In the genomic region with DNA sequence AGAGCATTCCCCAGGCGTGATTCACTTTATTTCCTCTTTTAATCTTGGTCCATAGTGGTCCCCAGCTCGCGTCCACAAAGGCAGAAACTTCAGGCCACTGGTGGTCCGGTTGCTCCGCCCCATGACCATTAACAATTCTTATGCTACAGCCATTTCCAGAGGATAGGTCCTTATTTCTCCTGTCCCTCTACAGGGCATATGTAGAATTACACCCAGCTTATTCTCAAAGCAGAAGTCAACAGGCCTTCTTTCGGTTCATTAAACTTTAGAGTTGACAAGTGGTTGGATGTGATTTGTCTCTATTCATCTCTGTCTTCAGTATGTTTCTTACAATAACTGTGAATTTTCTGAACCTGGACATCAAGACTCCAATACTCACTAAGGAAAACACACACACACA, we compare ENCODE assay signal across 14 mouse cellular contexts.
DNase-seq lines count a peak whose midpoint lies in the region; ATAC-seq and TF ChIP-seq lines count a peak whose summit lies in the region.
"Had no signal": no experiment of that assay in that cellular context is flagged by ENCODE, and none has a peak within 500 bp of the region (broad histone marks: within the 10 kb centered on the region; RNA-seq: fewer than 3 reads in every experiment).

No protein-coding gene starts in this region.

- TF ChIP-seq CTCF in heart, postnatal 0 days (IDR thresholded peaks at IDR 0.05; ENCODE audit: low read depth), result peak; percentile 33
- TF ChIP-seq CTCF in lung, embryonic 14.5 days (IDR thresholded peaks at IDR 0.05; ENCODE audit: low read depth), result peak; percentile 54
- TF ChIP-seq CTCF in MEL (IDR thresholded peaks at IDR 0.05 in 2 of 3, conservative IDR thresholded peaks at IDR 0.05 in 1 of 3; ENCODE audit: control insufficient read depth in 1 of 3, insufficient read depth in 1 of 3, low read depth in 2 of 3, low read length in 3 of 3, poor library complexity in 1 of 3, severe bottlenecking in 1 of 3), result peak in 1 of 3 experiments; percentile 18; a peak in 2 of 6 replicates

- no peak for TF ChIP-seq EP300 in heart, postnatal 0 days (IDR thresholded peaks at IDR 0.05; ENCODE audit: low read depth)
- no peak for TF ChIP-seq EP300 in MEL (IDR thresholded peaks at IDR 0.05; ENCODE audit: low read depth in 1 of 2, low read length in 2 of 2)

- no peak overlapping the region for H3K4me3 ChIP-seq in heart, postnatal 0 days (ENCODE audit: low read depth, low read length)
- no peak overlapping the region for H3K4me3 ChIP-seq in heart, embryonic 11.5 days (ENCODE audit: low read depth, low read length)
- H3K4me3 ChIP-seq in lung, embryonic 14.5 days (ENCODE audit: low read depth, low read length), result no peak overlapping the region
- no peak overlapping the region for H3K4me3 ChIP-seq in MEL (ENCODE audit: control insufficient read depth in 1 of 2, insufficient read depth in 1 of 2, low read depth in 2 of 2, low read length in 2 of 2)
- H3K4me3 ChIP-seq: limb, embryonic 13.5 days; stomach, embryonic 15.5 days had no signal

- no peak; the same call in 1 of the 2 replicates for TF ChIP-seq RAD21 in MEL (IDR thresholded peaks at IDR 0.05; ENCODE audit: low read depth, low read length)

- no peak for ATAC-seq in heart, postnatal 0 days (ENCODE audit: insufficient read depth, low read depth)
- ATAC-seq in heart, embryonic 11.5 days (replicated peaks; ENCODE audit: insufficient number of reproducible peaks, low FRiP score, low TSS enrichment), result no peak
- no peak for ATAC-seq in lung, embryonic 14.5 days (ENCODE audit: insufficient read depth)

- DNase-seq in heart, postnatal 0 days (ENCODE audit: low spot score), result no peak
- no peak for DNase-seq in lung, embryonic 14.5 days
- DNase-seq in lung, postnatal 14 days, result no peak
- DNase-seq in MEL (ENCODE audit: low read depth, low spot score), result peak; percentile 13
- peak; percentile 23 for DNase-seq in retina, postnatal 1 day
- no peak for DNase-seq in urinary bladder, postnatal 10 days (ENCODE audit: low spot score)
- DNase-seq in left cerebral cortex, adult 8-10 months (ENCODE audit: low spot score in 2 of 2), result no peak
- DNase-seq: cerebellum, adult 9-11 months; kidney, adult 9 months; lung, adult 2 months; spleen, adult 18-20 months had no signal

- 91% methylated on average over 6 of the region's 6 CpGs for WGBS in heart, postnatal 0 days
- WGBS in heart, embryonic 11.5 days (ENCODE audit: insufficient replicate concordance), result 83% methylated on average over 6 of the region's 6 CpGs
- 85% methylated on average over 6 of the region's 6 CpGs for WGBS in lung, embryonic 14.5 days

- no peak overlapping the region for H3K4me2 ChIP-seq in heart, postnatal 0 days (ENCODE audit: low read depth, low read length)
- no peak overlapping the region for H3K4me2 ChIP-seq in heart, embryonic 11.5 days
- H3K4me2 ChIP-seq in lung, embryonic 14.5 days, result no peak overlapping the region
- H3K4me2 ChIP-seq: limb, embryonic 13.5 days; stomach, embryonic 15.5 days had no signal

- H3K4me1 ChIP-seq in heart, postnatal 0 days (ENCODE audit: control insufficient read depth, insufficient read depth), result no peaks in the 10 kb centered on the region
- H3K4me1 ChIP-seq in heart, embryonic 11.5 days (ENCODE audit: control insufficient read depth, insufficient read depth, low read length), result no peaks in the 10 kb centered on the region
- no peaks in the 10 kb centered on the region for H3K4me1 ChIP-seq in lung, embryonic 14.5 days (ENCODE audit: insufficient read depth)
- no peaks in the 10 kb centered on the region for H3K4me1 ChIP-seq in MEL (ENCODE audit: control insufficient read depth in 1 of 2, insufficient read depth in 2 of 2, low read length in 2 of 2)
- H3K4me1 ChIP-seq: limb, embryonic 13.5 days; stomach, embryonic 15.5 days had no signal

- no peaks in the 10 kb centered on the region for H3K27me3 ChIP-seq in heart, postnatal 0 days (ENCODE audit: control insufficient read depth, insufficient read depth, low read length)
- no peaks in the 10 kb centered on the region for H3K27me3 ChIP-seq in heart, embryonic 11.5 days (ENCODE audit: control insufficient read depth, insufficient read depth, low read length)
- H3K27me3 ChIP-seq in lung, embryonic 14.5 days (ENCODE audit: insufficient read depth, low read length), result no peaks in the 10 kb centered on the region
- H3K27me3 ChIP-seq in MEL (ENCODE audit: control insufficient read depth in 1 of 2, insufficient read depth in 2 of 2, low read length in 2 of 2), result no peaks in the 10 kb centered on the region
- H3K27me3 ChIP-seq: limb, embryonic 13.5 days; stomach, embryonic 15.5 days had no signal

- no peak overlapping the region for H3K9ac ChIP-seq in heart, postnatal 0 days (replicated peaks; ENCODE audit: low read depth, low read length)
- no peak overlapping the region for H3K9ac ChIP-seq in heart, embryonic 11.5 days (ENCODE audit: low read depth, low read length)
- no peak overlapping the region for H3K9ac ChIP-seq in lung, embryonic 14.5 days
- H3K9ac ChIP-seq in MEL (ENCODE audit: control insufficient read depth, low read depth, low read length, poor library complexity, severe bottlenecking), result no peak overlapping the region
- H3K9ac ChIP-seq: limb, embryonic 13.5 days; stomach, embryonic 15.5 days had no signal

- H3K9me3 ChIP-seq in heart, postnatal 0 days (replicated peaks; ENCODE audit: control insufficient read depth, low read length), result no peaks in the 10 kb centered on the region
- H3K9me3 ChIP-seq in heart, embryonic 11.5 days (replicated peaks; ENCODE audit: control insufficient read depth, low read length), result no peaks in the 10 kb centered on the region
- no peaks in the 10 kb centered on the region for H3K9me3 ChIP-seq in lung, embryonic 14.5 days (ENCODE audit: low read depth, low read length)
- H3K9me3 ChIP-seq in MEL (replicated peaks; ENCODE audit: insufficient read depth, low read length), result no peaks in the 10 kb centered on the region
- H3K9me3 ChIP-seq: limb, embryonic 13.5 days; stomach, embryonic 15.5 days had no signal

- H3K79me2 ChIP-seq in MEL (ENCODE audit: control insufficient read depth, insufficient read depth, low read length, poor library complexity), result no peaks in the 10 kb centered on the region

- no peak overlapping the region for H3K27ac ChIP-seq in heart, postnatal 0 days (ENCODE audit: low read depth)
- H3K27ac ChIP-seq in heart, embryonic 11.5 days (ENCODE audit: low read depth, low read length), result no peak overlapping the region
- H3K27ac ChIP-seq in lung, embryonic 14.5 days (ENCODE audit: low read depth), result no peak overlapping the region
- no peak overlapping the region for H3K27ac ChIP-seq in MEL (ENCODE audit: control insufficient read depth, low read depth, low read length)
- H3K27ac ChIP-seq: limb, embryonic 13.5 days; stomach, embryonic 15.5 days had no signal

- no peak for TF ChIP-seq POLR2A in MEL (IDR thresholded peaks at IDR 0.05; ENCODE audit: control insufficient read depth in 1 of 2, insufficient read depth in 1 of 2, low read depth in 1 of 2, low read length in 2 of 2, poor library complexity in 1 of 2)

- no peaks in the 10 kb centered on the region for H3K36me3 ChIP-seq in heart, postnatal 0 days (replicated peaks; ENCODE audit: control insufficient read depth, insufficient read depth, low read length)
- H3K36me3 ChIP-seq in heart, embryonic 11.5 days (ENCODE audit: control insufficient read depth, insufficient read depth, low read length), result no peaks in the 10 kb centered on the region
- H3K36me3 ChIP-seq in lung, embryonic 14.5 days (ENCODE audit: insufficient read depth), result no peaks in the 10 kb centered on the region
- no peaks in the 10 kb centered on the region for H3K36me3 ChIP-seq in MEL (ENCODE audit: control insufficient read depth in 1 of 2, insufficient read depth in 2 of 2, low read length in 2 of 2)
- H3K36me3 ChIP-seq: limb, embryonic 13.5 days; stomach, embryonic 15.5 days had no signal

TF ChIP-seq in MEL, 35 proteins besides CTCF, POLR2A, EP300 and RAD21:
- no peak for TF ChIP-seq MEF2A (IDR thresholded peaks at IDR 0.05; ENCODE audit: extremely low read depth, insufficient replicate concordance, low read depth, low read length, poor library complexity, severe bottlenecking)
- TF ChIP-seq TCF12 (IDR thresholded peaks at IDR 0.05; ENCODE audit: low read depth, low read length), result no peak
- no peak for TF ChIP-seq POLR2AphosphoS5 (IDR thresholded peaks at IDR 0.05; ENCODE audit: borderline replicate concordance, low read depth, low read length)
- no peak for TF ChIP-seq MAFK (IDR thresholded peaks at IDR 0.05; ENCODE audit: borderline replicate concordance, low read depth, low read length)
- TF ChIP-seq MYC (IDR thresholded peaks at IDR 0.05; ENCODE audit: low read depth, low read length), result no peak
- no peak for TF ChIP-seq BHLHE40 (IDR thresholded peaks at IDR 0.05; ENCODE audit: borderline replicate concordance, low read depth, low read length)

Comparison
In these comparisons a context has a peak if more than half of its experiments do, and no peak if none do; other contexts are left out.
1. DNase-seq: peak in MEL (single experiment) and retina, postnatal 1 day (single experiment); none in heart, postnatal 0 days (single experiment), lung, embryonic 14.5 days (single experiment), lung, postnatal 14 days (single experiment), urinary bladder, postnatal 10 days (single experiment) and left cerebral cortex, adult 8-10 months (0 of 2).